Mouse (Mus musculus): ENCODE data around the gene Hipk1. TPM values are rescaled to one million over a fixed set of nuclear protein-coding genes. Genes with fewer than 3 reads are reported as not detected.
"Not testable (repeated sequence)": the region's sequence is repeated elsewhere in the genome, so short reads cannot be mapped to it uniquely, and the experiment has no call there.

The Hipk1 gene
- polyA plus RNA-seq, 1 experiment from 2014 or later: 9.8 TPM

GRCm38 (mm10) chr3:103835272-103835950 is 44.0 kb upstream of the Hipk1 start:
- Histone ChIP-seq H3K36me3 (ENCODE audit: insufficient read depth, low read length) (no peaks in the 10 kb centered on the region), H3K4me3 (replicated peaks; ENCODE audit: low read depth, low read length) (no peak overlapping the region), H3K9me3 (replicated peaks; ENCODE audit: low read length) (no peaks in the 10 kb centered on the region), H3K9ac (ENCODE audit: low read depth, low read length) (no peak overlapping the region), H3K4me2 (ENCODE audit: low read length) (no peak overlapping the region), H3K4me1 (replicated peaks; ENCODE audit: insufficient read depth, low read length) (no peaks in the 10 kb centered on the region), H3K27me3 (ENCODE audit: insufficient read depth, low read length) (no peaks in the 10 kb centered on the region), H3K27ac (no peak overlapping the region)
- DNase-seq (ENCODE audit: low spot score) (no peak), ATAC-seq (replicated peaks; ENCODE audit: low FRiP score, low read depth) (no peak)
- WGBS: 79% methylated on average over 6 of the region's 6 CpGs
- TF ChIP-seq CTCF (IDR thresholded peaks at IDR 0.05; ENCODE audit: low read depth): no peak

- WGBS: 78% methylated on average over 2 of the region's 2 CpGs
Measured at GRCm38 (mm10) chr3:103834001-103834400, 42.6 kb upstream of the Hipk1 start.

GRCm38 (mm10) chr3:103832426-103832825 is 41.1 kb upstream of the Hipk1 start, which contains the start of gene Bcl2l15:
Bcl2l15 (plus strand) TSS chr3:103832601.
- DNase-seq (ENCODE audit: low spot score): no peak
- Histone ChIP-seq H3K27me3 (ENCODE audit: insufficient read depth, low read length) (no peaks in the 10 kb centered on the region), H3K9ac (ENCODE audit: low read depth, low read length) (no peak within 1 kb of the TSS), H3K4me2 (ENCODE audit: low read length) (no peak within 1 kb of the TSS), H3K4me3 (replicated peaks; ENCODE audit: low read depth, low read length) (no peak within 1 kb of the TSS), H3K4me1 (replicated peaks; ENCODE audit: insufficient read depth, low read length) (no peaks in the 10 kb centered on the region), H3K36me3 (ENCODE audit: insufficient read depth, low read length) (no peaks in the 10 kb centered on the region), H3K27ac (no peak within 1 kb of the TSS), H3K9me3 (replicated peaks; ENCODE audit: low read length) (no peaks in the 10 kb centered on the region)
- ATAC-seq (replicated peaks; ENCODE audit: low FRiP score, low read depth): no peak
- TF ChIP-seq CTCF (IDR thresholded peaks at IDR 0.05; ENCODE audit: low read depth): no peak

More at GRCm38 (mm10) chr3:103834001-103834400, 42.6 kb upstream of the Hipk1 start:
- DNase-seq (ENCODE audit: low spot score): no peak
- no peak overlapping the region for H3K4me3 ChIP-seq (replicated peaks; ENCODE audit: low read depth, low read length)
- no peaks in the 10 kb centered on the region for H3K27me3 ChIP-seq (ENCODE audit: insufficient read depth, low read length)
- no peak for TF ChIP-seq CTCF (IDR thresholded peaks at IDR 0.05; ENCODE audit: low read depth)
- H3K4me1 ChIP-seq (replicated peaks; ENCODE audit: insufficient read depth, low read length): no peaks in the 10 kb centered on the region
- H3K4me2 ChIP-seq (ENCODE audit: low read length): no peak overlapping the region
- no peak overlapping the region for H3K9ac ChIP-seq (ENCODE audit: low read depth, low read length)
- ATAC-seq (replicated peaks; ENCODE audit: low FRiP score, low read depth): no peak
- no peaks in the 10 kb centered on the region for H3K9me3 ChIP-seq (replicated peaks; ENCODE audit: low read length)
- H3K27ac ChIP-seq: no peak overlapping the region
- H3K36me3 ChIP-seq (ENCODE audit: insufficient read depth, low read length): no peaks in the 10 kb centered on the region

GRCm38 (mm10) chr3:103831146-103831545 is 39.8 kb upstream of the Hipk1 start:
- no peak overlapping the region for H3K27ac ChIP-seq

GRCm38 (mm10) chr3:103830681-103831080 is 39.3 kb upstream of the Hipk1 start:
- H3K27ac ChIP-seq; H3K4me1 ChIP-seq (replicated peaks; ENCODE audit: insufficient read depth, low read length); H3K9ac ChIP-seq (ENCODE audit: low read depth, low read length); H3K4me2 ChIP-seq (ENCODE audit: low read length); H3K9me3 ChIP-seq (replicated peaks; ENCODE audit: low read length); ATAC-seq (replicated peaks; ENCODE audit: low FRiP score, low read depth); H3K27me3 ChIP-seq (ENCODE audit: insufficient read depth, low read length); H3K4me3 ChIP-seq (replicated peaks; ENCODE audit: low read depth, low read length); H3K36me3 ChIP-seq (ENCODE audit: insufficient read depth, low read length): not testable (repeated sequence)
- DNase-seq (ENCODE audit: low spot score): peak; percentile 34
- 72% methylated on average over 1 of the region's 1 CpGs for WGBS
- TF ChIP-seq CTCF (IDR thresholded peaks at IDR 0.05; ENCODE audit: low read depth): peak; percentile 53

More at GRCm38 (mm10) chr3:103831146-103831545, 39.8 kb upstream of the Hipk1 start:
- H3K4me1 ChIP-seq (replicated peaks; ENCODE audit: insufficient read depth, low read length): no peaks in the 10 kb centered on the region
- H3K27me3 ChIP-seq (ENCODE audit: insufficient read depth, low read length): no peaks in the 10 kb centered on the region
- no peaks in the 10 kb centered on the region for H3K36me3 ChIP-seq (ENCODE audit: insufficient read depth, low read length)
- H3K4me2 ChIP-seq (ENCODE audit: low read length): no peak overlapping the region
- ATAC-seq (replicated peaks; ENCODE audit: low FRiP score, low read depth) (no peak), DNase-seq (ENCODE audit: low spot score) (no peak)
- H3K9ac ChIP-seq (ENCODE audit: low read depth, low read length): no peak overlapping the region
- TF ChIP-seq CTCF (IDR thresholded peaks at IDR 0.05; ENCODE audit: low read depth): no peak
- WGBS: 77% methylated on average over 7 of the region's 7 CpGs
- H3K9me3 ChIP-seq (replicated peaks; ENCODE audit: low read length): no peaks in the 10 kb centered on the region
- no peak overlapping the region for H3K4me3 ChIP-seq (replicated peaks; ENCODE audit: low read depth, low read length)

- Histone ChIP-seq H3K4me2 (ENCODE audit: low read length) (no peak overlapping the region), H3K9me3 (replicated peaks; ENCODE audit: low read length) (no peaks in the 10 kb centered on the region), H3K27me3 (ENCODE audit: insufficient read depth, low read length) (no peaks in the 10 kb centered on the region), H3K9ac (ENCODE audit: low read depth, low read length) (no peak overlapping the region), H3K27ac (no peak overlapping the region), H3K4me1 (replicated peaks; ENCODE audit: insufficient read depth, low read length) (no peaks in the 10 kb centered on the region), H3K36me3 (ENCODE audit: insufficient read depth, low read length) (no peaks in the 10 kb centered on the region), H3K4me3 (replicated peaks; ENCODE audit: low read depth, low read length) (no peak overlapping the region)
- no peak for TF ChIP-seq CTCF (IDR thresholded peaks at IDR 0.05; ENCODE audit: low read depth)
- no peak for DNase-seq (ENCODE audit: low spot score)
- 76% methylated on average over 3 of the region's 3 CpGs for WGBS
- ATAC-seq (replicated peaks; ENCODE audit: low FRiP score, low read depth): no peak
Measured at GRCm38 (mm10) chr3:103829036-103829435, 37.7 kb upstream of the Hipk1 start.

- H3K36me3 ChIP-seq (ENCODE audit: insufficient read depth, low read length): peaks cover 4% of the 10 kb centered on the region; the same call in 1 of the 2 replicates
- no peak overlapping the region for H3K27ac ChIP-seq
- TF ChIP-seq CTCF (IDR thresholded peaks at IDR 0.05; ENCODE audit: low read depth): peak; percentile 45
- no peak overlapping the region for H3K9ac ChIP-seq (ENCODE audit: low read depth, low read length)
- ATAC-seq (replicated peaks; ENCODE audit: low FRiP score, low read depth) (no peak), DNase-seq (ENCODE audit: low spot score) (no peak)
- no peak overlapping the region for H3K4me3 ChIP-seq (replicated peaks; ENCODE audit: low read depth, low read length)
- H3K4me2 ChIP-seq (ENCODE audit: low read length): no peak overlapping the region
- no peaks in the 10 kb centered on the region for H3K27me3 ChIP-seq (ENCODE audit: insufficient read depth, low read length)
- H3K9me3 ChIP-seq (replicated peaks; ENCODE audit: low read length): no peaks in the 10 kb centered on the region
- no peaks in the 10 kb centered on the region for H3K4me1 ChIP-seq (replicated peaks; ENCODE audit: insufficient read depth, low read length)
Measured at GRCm38 (mm10) chr3:103827548-103827947, 36.2 kb upstream of the Hipk1 start.
